Mouse (Mus musculus) heart, embryonic 11.5 days (tissue): ENCODE data around the gene Arhgap35. TPM values are rescaled to one million over a fixed set of nuclear protein-coding genes. Genes with fewer than 3 reads are reported as not detected.
A peak's percentile ranks its signal among the peaks of the same experiment; 100 is the strongest.
"Not testable (repeated sequence)": the region's sequence is repeated elsewhere in the genome, so short reads cannot be mapped to it uniquely, and the experiment has no call there.

Experiments used
- ATAC-seq: fragments of 200-750 bp; cut with Nextera tagmentation; replicated peaks from 2 replicates; pipeline ENCODE4 v1.8.0; 2017; ENCODE audit warnings: moderate library complexity; ENCODE audit not compliant: insufficient number of reproducible peaks, low FRiP score, low TSS enrichment
- H3K27ac ChIP-seq: fragments of 300-500 bp; sonication (generic); 2 replicates; pipeline ENCODE4 v1.5.1; 2014; ENCODE audit warnings: mild to moderate bottlenecking, low read depth, low read length
- H3K27me3 ChIP-seq: fragments of 300-500 bp; sonication (generic); 2 replicates; pipeline ENCODE4 v1.6.1; 2014; ENCODE audit warnings: mild to moderate bottlenecking, low read length, mixed read lengths; ENCODE audit not compliant: control insufficient read depth, insufficient read depth
- H3K36me3 ChIP-seq: fragments of 300-500 bp; sonication (generic); 2 replicates; pipeline ENCODE4 v1.6.1; 2014; ENCODE audit warnings: mild to moderate bottlenecking, low read length, moderate library complexity, mixed read lengths; ENCODE audit not compliant: control insufficient read depth, insufficient read depth
- H3K4me1 ChIP-seq: fragments of 300-500 bp; sonication (generic); 2 replicates; pipeline ENCODE4 v1.6.1; 2014; ENCODE audit warnings: low read length; ENCODE audit not compliant: control insufficient read depth, insufficient read depth
- H3K4me2 ChIP-seq: fragments of 300-500 bp; sonication (generic); 2 replicates; pipeline ENCODE4 v1.6.1; 2014; ENCODE audit warnings: mild to moderate bottlenecking, moderate library complexity
- H3K4me3 ChIP-seq: fragments of 300-500 bp; sonication (generic); 2 replicates; pipeline ENCODE4 v1.5.1; 2014; ENCODE audit warnings: low read depth, low read length
- H3K9ac ChIP-seq: fragments of 300-500 bp; sonication (generic); 2 replicates; pipeline ENCODE4 v1.6.1; 2014; ENCODE audit warnings: mild to moderate bottlenecking, low read depth, low read length, moderate library complexity
- H3K9me3 ChIP-seq: fragments of 300-500 bp; sonication (generic); replicated peaks from 2 replicates; pipeline ENCODE4 v1.6.1; 2016; ENCODE audit warnings: low read length; ENCODE audit not compliant: control insufficient read depth
- WGBS: fragments of 180-500 bp; shearing (Covaris S2); extraction: QIAGEN DNeasy Blood & Tissue Kit; methylation state at CpG from one replicate; pipeline ENCODE4 v1.1.7; 2014; ENCODE audit not compliant: insufficient replicate concordance; 5-methylcytosine and 5-hydroxymethylcytosine counted together
- polyA plus RNA-seq: library from polyadenylated mRNA; unstranded; fragments of >200 nt; fragmentation: Nextera tagmentation; extraction: Ambion mirVana; gene quantifications from 2 replicates; pipeline ENCODE4 v1.2.1, GENCODE M21; 2014

The Arhgap35 gene
- polyA plus RNA-seq, 1 experiment from 2014 or later: 15.9 TPM

DNA sequence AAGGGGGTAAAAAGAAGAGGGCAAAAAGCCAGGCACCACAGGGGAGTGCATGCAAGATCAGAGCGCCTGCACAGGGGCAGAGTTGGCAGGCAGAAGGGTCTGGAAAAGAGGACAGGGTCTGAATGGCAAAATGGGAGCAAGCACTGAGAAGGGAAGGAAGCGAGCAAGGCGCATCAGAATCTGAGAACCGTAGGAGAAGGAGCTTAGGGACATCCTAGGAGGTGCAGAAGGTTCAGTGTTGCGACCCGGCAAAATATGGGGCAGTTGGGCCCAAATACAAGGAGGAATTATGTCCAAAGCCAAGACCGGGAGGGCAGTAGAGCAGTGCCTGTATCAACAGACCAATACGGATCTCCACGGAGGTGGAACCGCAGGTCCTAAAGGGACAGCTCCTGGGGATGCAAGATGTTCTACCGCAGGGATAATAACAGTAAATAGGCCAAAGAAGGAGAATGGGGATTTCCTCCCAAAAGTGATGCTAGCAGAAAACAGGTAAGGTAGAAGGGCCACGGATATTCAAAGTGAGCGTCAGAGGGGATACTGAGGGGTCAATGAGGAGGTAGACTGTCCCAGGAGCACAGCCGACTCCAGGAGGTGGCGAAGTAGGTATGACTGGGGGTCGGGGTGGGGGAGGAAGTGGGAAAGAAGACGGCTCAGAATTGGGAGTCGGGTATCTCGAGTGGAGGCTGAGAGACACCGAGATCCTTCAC lies 1.2 kb downstream of the Arhgap35 start:
- Histone ChIP-seq H3K9ac (peak overlapping the region; percentile 94), H3K27me3 (no peaks in the 10 kb centered on the region), H3K36me3 (0 out of 2 replicates have a peak, but pooled peaks cover under 1% of the 10 kb centered on the region), H3K9me3 (no peaks in the 10 kb centered on the region), H3K4me1 (peaks cover 51% of the 10 kb centered on the region), H3K4me2 (peak overlapping the region; percentile 75), H3K27ac (peak overlapping the region; percentile 99), H3K4me3 (peak overlapping the region; percentile 73)
- 1% methylated on average over 20 of the region's 20 CpGs for WGBS
- no peak for ATAC-seq

DNA sequence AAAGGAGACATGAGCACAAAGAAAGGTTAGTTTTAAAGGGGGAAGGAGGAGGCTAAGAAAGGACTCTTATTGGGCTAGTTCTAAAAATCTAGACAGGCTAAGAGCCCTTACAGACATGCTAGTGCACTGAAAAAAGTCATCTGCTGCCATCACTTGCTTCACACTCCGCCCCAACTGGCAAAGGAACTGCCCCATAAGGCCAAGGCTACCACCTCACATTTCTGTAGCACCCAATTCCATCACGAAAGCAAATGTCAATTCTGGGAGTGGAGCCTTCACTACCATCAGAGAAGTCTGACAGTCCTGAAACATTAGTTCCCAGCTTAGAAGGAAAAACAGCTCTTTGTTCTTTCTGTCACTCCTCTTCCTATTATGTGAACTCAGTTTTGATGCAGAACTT lies 4.4 kb downstream of the Arhgap35 start:
- no peak overlapping the region for H3K4me3 ChIP-seq
- WGBS: 65% methylated on average over 2 of the region's 2 CpGs
- no peaks in the 10 kb centered on the region for H3K9me3 ChIP-seq
- 0 out of 2 replicates have a peak overlapping the region, but pooled peaks have one; percentile 27 for H3K4me2 ChIP-seq
- ATAC-seq: no peak
- peaks cover 44% of the 10 kb centered on the region for H3K4me1 ChIP-seq
- no peaks in the 10 kb centered on the region for H3K27me3 ChIP-seq
- 0 out of 2 replicates have a peak, but pooled peaks cover 4% of the 10 kb centered on the region for H3K36me3 ChIP-seq
- H3K9ac ChIP-seq: no peak overlapping the region
- H3K27ac ChIP-seq: no peak overlapping the region

DNA sequence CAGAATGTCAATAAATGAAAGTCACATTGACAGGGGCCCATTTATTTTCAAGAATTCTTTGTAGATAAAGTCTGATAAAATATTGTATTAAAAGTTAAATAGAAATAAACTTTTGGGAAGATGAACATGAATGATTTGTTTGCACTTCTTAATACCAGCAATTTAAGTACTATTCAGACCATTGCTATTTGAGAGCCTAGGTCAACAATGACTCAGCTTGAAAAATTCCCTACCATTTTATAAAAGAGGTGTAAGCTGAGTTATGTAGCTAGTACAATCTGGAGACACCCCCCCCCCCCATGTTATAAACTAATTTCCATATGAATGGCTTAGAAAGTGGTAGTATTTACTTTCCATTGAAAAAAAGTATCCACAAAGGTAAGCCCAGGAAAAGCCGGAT lies 5.8 kb downstream of the Arhgap35 start:
- Histone ChIP-seq H3K9ac (no peak overlapping the region), H3K36me3 (peaks cover 4% of the 10 kb centered on the region; the same call in 1 of the 2 replicates), H3K4me3 (no peak overlapping the region), H3K4me1 (peaks cover 44% of the 10 kb centered on the region), H3K27me3 (no peaks in the 10 kb centered on the region), H3K27ac (no peak overlapping the region), H3K4me2 (no peak overlapping the region), H3K9me3 (no peaks in the 10 kb centered on the region)
- 94% methylated on average over 1 of the region's 1 CpGs for WGBS
- no peak for ATAC-seq

DNA sequence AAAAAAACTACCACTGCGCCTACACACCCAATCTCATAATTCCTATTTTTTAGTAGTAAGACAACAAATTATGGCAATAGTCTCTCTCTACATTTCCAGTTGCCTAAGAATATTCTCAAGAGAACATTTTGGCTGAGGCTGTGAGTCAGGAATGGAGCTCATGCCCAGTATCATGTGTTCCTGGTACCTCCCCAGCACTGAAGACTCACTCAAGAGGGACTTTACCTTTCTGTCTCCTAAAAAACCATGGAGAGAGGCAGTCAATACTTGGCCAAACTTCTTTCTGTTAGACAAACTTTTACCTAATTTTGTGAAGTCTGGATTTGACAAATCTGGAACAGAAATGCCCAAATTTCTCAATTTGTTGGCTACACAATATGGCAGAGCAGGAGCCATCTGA lies 6.7 kb downstream of the Arhgap35 start:
- Histone ChIP-seq H3K9ac (no peak overlapping the region), H3K4me2 (no peak overlapping the region), H3K4me1 (peaks cover 41% of the 10 kb centered on the region), H3K36me3 (peaks cover 4% of the 10 kb centered on the region; the same call in 1 of the 2 replicates), H3K9me3 (no peaks in the 10 kb centered on the region), H3K27me3 (no peaks in the 10 kb centered on the region), H3K27ac (no peak overlapping the region), H3K4me3 (no peak overlapping the region)
- 90% methylated on average over 1 of the region's 1 CpGs for WGBS
- no peak for ATAC-seq

DNA sequence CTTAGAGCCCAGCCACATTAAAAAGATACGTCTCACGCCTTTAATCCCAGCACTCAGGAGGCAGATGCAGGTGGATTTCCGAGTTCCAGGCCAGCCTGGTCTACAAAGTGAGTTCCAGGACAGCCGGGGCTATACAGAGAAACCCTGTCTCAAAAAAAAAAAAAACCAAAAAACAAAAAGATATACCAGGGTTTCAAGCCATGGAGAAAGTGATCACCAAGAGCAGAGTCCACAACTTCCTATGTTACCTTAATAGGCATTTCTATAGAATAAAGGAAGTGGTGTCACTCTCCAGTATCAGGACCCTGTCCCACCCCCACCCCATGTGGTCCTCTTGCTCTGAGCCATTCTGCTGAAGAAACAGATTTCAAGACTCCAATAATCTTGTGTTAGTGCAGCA lies 8.0 kb downstream of the Arhgap35 start:
- H3K9ac ChIP-seq, ATAC-seq, H3K27me3 ChIP-seq, H3K4me2 ChIP-seq, H3K36me3 ChIP-seq, H3K9me3 ChIP-seq, H3K4me3 ChIP-seq, H3K27ac ChIP-seq: not testable (repeated sequence)
- 86% methylated on average over 4 of the region's 4 CpGs for WGBS
- peaks cover 39% of the 10 kb centered on the region for H3K4me1 ChIP-seq

DNA sequence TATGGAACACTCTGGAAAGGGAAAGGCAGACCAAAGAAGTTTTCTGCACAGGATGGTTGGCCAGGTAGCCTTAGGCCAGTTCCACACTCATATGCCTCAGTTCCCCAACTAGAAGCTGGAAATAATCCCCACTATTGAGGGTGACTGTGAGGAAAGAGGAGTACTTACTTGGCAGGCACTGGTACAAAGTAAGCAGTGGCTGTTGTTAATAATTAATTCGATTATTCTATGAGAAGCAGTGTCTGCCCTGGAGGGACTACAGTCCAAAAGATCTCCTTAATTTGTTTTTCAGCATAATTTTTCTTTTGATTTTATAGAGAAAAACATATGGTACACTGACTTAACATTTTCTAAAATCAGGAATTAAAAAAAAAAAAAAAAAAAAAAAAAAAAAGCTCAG lies 10.7 kb downstream of the Arhgap35 start:
- Histone ChIP-seq H3K4me2 (no peak overlapping the region), H3K9me3 (no peaks in the 10 kb centered on the region), H3K4me1 (peaks cover 24% of the 10 kb centered on the region), H3K27ac (no peak overlapping the region), H3K36me3 (peaks cover 4% of the 10 kb centered on the region; the same call in 1 of the 2 replicates), H3K4me3 (no peak overlapping the region), H3K27me3 (no peaks in the 10 kb centered on the region), H3K9ac (no peak overlapping the region)
- no peak for ATAC-seq
- 90% methylated on average over 1 of the region's 1 CpGs for WGBS

DNA sequence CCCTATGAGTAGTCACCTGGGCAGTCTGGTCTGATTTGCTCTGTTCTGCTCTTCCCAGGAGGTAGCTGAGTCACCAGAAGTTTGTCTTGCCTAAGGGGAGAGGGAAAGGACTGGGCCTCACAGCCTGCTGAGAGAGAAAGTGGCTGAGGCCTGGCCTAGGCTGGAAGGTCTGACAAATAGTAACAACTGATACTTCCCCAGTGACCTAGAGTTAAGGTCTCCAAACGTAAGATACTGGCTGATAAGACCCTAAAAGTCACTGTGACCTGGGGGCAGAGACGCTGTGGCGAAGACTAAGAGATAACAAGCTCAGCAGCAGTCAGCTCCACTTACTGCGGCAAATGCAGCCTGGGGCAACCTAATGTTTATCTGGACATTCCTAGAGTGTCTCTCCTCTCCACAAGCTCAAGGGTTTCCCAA lies 13.1 kb downstream of the Arhgap35 start:
- no peaks in the 10 kb centered on the region for H3K9me3 ChIP-seq
- ATAC-seq: peak; percentile 52
- no peaks in the 10 kb centered on the region; the same call in 1 of the 2 replicates for H3K36me3 ChIP-seq
- under 1% methylated on average over 4 of the region's 4 CpGs for WGBS
- H3K27ac ChIP-seq: peak overlapping the region; percentile 77
- H3K4me2 ChIP-seq: peak overlapping the region; percentile 24
- no peaks in the 10 kb centered on the region for H3K27me3 ChIP-seq
- H3K4me1 ChIP-seq: peaks cover 26% of the 10 kb centered on the region
- H3K4me3 ChIP-seq: no peak overlapping the region
- no peak overlapping the region for H3K9ac ChIP-seq

DNA sequence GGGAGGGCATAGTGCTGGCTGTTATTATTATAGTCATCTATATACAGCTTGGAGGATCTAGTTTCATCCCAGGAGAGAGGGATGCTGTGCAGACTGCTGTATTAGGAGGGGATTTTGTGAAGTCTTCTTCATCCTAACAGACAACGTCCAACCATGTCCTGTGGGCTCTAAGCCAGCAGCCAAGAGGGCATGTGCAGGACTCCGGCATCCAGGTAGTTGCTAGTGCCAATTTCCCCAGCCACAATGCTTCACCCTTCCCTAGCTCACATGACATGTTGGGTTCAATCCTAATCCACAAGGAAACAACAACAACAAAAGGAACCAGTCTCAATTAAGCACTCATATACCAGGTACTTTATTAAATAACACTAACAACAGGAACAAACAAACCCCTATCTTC lies 15.8 kb downstream of the Arhgap35 start:
- Histone ChIP-seq H3K27ac (no peak overlapping the region), H3K27me3 (no peaks in the 10 kb centered on the region), H3K4me1 (peaks cover 26% of the 10 kb centered on the region), H3K4me2 (no peak overlapping the region), H3K9ac (no peak overlapping the region), H3K4me3 (no peak overlapping the region), H3K9me3 (no peaks in the 10 kb centered on the region), H3K36me3 (no peaks in the 10 kb centered on the region; the same call in 1 of the 2 replicates)
- no peak for ATAC-seq
- 78% methylated on average over 2 of the region's 2 CpGs for WGBS

DNA sequence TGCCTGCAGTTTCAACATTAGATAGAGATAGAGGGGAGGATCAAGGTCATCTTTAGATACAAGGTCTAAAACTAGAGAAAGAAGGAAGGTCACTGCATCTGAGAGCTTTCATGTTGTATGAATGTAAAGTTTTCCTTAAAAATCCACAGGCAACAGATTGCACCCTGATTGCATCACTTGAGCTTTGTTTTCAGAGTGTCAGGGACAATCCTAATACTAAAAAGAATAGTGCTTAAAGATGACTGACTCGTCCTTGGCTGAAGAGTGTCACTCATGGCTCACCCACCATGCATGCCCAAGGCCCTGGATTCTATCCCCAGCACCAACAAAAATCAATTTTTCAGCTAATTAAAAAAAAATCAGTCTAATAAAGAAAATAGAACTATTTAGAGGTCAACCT lies 23.5 kb downstream of the Arhgap35 start:
- H3K4me2 ChIP-seq: no peak overlapping the region
- ATAC-seq: no peak
- peaks cover 21% of the 10 kb centered on the region for H3K4me1 ChIP-seq
- no peaks in the 10 kb centered on the region for H3K36me3 ChIP-seq
- no peak overlapping the region for H3K9ac ChIP-seq
- H3K9me3 ChIP-seq: no peaks in the 10 kb centered on the region
- no peak overlapping the region for H3K4me3 ChIP-seq
- no peak overlapping the region for H3K27ac ChIP-seq
- 71% methylated on average over 1 of the region's 1 CpGs for WGBS
- no peaks in the 10 kb centered on the region for H3K27me3 ChIP-seq
